Mouse (Mus musculus): Measurements from ENCODE around the gene Aanat.

DNA sequence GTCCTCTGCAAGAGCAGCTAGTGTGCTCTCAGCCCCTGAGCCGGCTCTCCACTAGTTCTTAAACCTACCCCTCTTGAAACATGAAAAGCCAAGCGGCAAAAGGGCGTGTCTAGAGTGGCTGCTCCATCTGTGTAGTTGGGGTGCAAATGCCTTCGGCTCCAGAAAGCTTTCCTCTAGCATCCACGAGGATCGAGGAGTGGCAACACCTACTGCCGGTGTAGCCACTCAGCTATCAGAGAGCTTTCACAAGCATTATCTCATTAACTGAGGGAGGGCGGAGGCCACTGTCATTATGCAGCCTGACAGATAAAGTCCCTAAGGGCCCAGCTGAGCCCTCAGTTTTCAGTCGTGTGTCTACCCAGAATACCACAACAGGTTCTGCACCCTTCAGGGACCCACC lies 33.8 kb downstream of the Aanat start:
- TF ChIP-seq POLR2A (IDR thresholded peaks at IDR 0.05; ENCODE audit: low read depth, low read length), result no peak
- no peak for TF ChIP-seq CTCF (IDR thresholded peaks at IDR 0.05; ENCODE audit: extremely low read depth, insufficient read depth, insufficient read length, insufficient replicate concordance)

Measured in spleen, adult 2 months (tissue).